Mouse (Mus musculus) brain, embryonic 14.5 days (tissue): Measurements from ENCODE around the gene Pym1. TPM values are rescaled to one million over a fixed set of nuclear protein-coding genes. Genes with fewer than 3 reads are reported as not detected.

ENCODE experiments used
- DNase-seq: peaks from one replicate; pipeline ENCODE4 v3.0.0-alpha.2; 2011; ENCODE audit warnings: low read depth
- CTCF ChIP-seq: fragments of 200-500 bp; IDR thresholded peaks from 2 replicates; pipeline ENCODE4 v1.5.1; 2012; ENCODE audit warnings: inconsistent platforms, mild to moderate bottlenecking, moderate library complexity, borderline replicate concordance; ENCODE audit not compliant: insufficient read depth, insufficient read length; ENCODE audit errors: extremely low read depth
- POLR2A ChIP-seq: fragments of 200-500 bp; IDR thresholded peaks from 2 replicates; pipeline ENCODE4 v1.6.1; 2012; ENCODE audit warnings: mild to moderate bottlenecking, inconsistent platforms, borderline replicate concordance; ENCODE audit not compliant: poor library complexity, insufficient read depth, insufficient read length, severe bottlenecking; ENCODE audit errors: extremely low read depth
- polyA plus RNA-seq: library from polyadenylated mRNA; depleted of rRNA; stranded (reverse); fragments of >200 nt; gene quantifications from 2 replicates; pipeline ENCODE4 v1.2.3, GENCODE M21; 2012

The Pym1 gene
- polyA plus RNA-seq, 1 experiment, result 58.2 TPM

DNA sequence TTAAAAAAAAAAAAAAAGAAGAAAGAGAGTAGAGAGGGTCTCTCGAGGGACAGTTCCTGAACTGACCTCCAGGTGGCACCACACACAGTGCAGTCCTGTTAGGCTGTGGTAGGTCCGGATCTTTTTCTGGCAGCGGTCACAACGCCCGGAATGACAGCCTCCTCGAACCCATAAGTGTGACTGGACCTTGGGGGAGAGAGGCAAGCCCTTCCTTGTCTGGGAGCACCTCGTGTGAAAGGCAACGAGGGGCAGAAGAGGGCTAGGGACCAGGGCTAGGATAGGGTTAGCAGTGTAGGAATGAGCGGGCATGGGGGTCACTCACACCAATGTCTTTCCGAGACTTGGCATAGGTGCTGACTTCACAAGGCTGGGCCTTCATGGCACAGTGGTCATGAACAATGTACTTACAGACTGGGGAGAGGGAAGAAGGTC, 16.7 kb upstream of the Pym1 start:
- peak; percentile 71 for DNase-seq
- TF ChIP-seq CTCF (peak; percentile 83), POLR2A (no peak)

DNA sequence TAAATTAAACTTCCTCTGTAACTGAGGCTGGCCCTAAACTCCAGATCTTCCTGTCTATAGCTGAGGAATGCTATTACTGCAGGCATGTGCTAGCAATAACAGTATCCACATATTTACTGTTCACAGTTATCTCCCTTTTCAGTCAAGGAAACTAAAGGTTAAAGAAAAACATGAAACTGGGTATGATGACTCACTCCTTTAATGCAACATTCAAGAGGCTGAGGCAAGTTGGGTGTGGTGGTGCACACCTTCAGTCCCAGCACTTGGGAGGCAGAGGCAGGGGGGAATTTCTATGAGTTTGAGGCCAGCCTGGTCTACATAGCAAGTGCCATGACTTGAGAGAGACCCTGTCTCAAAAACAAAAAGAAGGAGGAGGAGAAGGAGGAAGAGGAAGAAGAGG, 15.7 kb upstream of the Pym1 start:
- no peak for TF ChIP-seq POLR2A
- TF ChIP-seq CTCF, result no peak
- no peak for DNase-seq

GRCm38 (mm10) chr10:128737435-128737834, 10.3 kb upstream of the Pym1 start:
- TF ChIP-seq POLR2A, result no peak
- no peak for TF ChIP-seq CTCF
- no peak for DNase-seq

GRCm38 (mm10) chr10:128740296-128740695, 7.4 kb upstream of the Pym1 start:
- DNase-seq, result no peak
- TF ChIP-seq CTCF (no peak), POLR2A (no peak)

- TF ChIP-seq POLR2A (no peak), CTCF (no peak)
- DNase-seq, result no peak
These were observed 5.1 kb upstream of the Pym1 start for GRCm38 (mm10) chr10:128742616-128743015.

GRCm38 (mm10) chr10:128743235-128743634, 4.5 kb upstream of the Pym1 start:
- DNase-seq, result no peak
- TF ChIP-seq POLR2A, result no peak
- no peak for TF ChIP-seq CTCF

- peak; percentile 57 for DNase-seq
- TF ChIP-seq CTCF (no peak), POLR2A (no peak)
These were observed 3.9 kb upstream of the Pym1 start for GRCm38 (mm10) chr10:128743791-128744191.

GRCm38 (mm10) chr10:128744211-128744610, 3.5 kb upstream of the Pym1 start:
- peak; percentile 2 for DNase-seq
- TF ChIP-seq POLR2A (no peak), CTCF (no peak)

DNA sequence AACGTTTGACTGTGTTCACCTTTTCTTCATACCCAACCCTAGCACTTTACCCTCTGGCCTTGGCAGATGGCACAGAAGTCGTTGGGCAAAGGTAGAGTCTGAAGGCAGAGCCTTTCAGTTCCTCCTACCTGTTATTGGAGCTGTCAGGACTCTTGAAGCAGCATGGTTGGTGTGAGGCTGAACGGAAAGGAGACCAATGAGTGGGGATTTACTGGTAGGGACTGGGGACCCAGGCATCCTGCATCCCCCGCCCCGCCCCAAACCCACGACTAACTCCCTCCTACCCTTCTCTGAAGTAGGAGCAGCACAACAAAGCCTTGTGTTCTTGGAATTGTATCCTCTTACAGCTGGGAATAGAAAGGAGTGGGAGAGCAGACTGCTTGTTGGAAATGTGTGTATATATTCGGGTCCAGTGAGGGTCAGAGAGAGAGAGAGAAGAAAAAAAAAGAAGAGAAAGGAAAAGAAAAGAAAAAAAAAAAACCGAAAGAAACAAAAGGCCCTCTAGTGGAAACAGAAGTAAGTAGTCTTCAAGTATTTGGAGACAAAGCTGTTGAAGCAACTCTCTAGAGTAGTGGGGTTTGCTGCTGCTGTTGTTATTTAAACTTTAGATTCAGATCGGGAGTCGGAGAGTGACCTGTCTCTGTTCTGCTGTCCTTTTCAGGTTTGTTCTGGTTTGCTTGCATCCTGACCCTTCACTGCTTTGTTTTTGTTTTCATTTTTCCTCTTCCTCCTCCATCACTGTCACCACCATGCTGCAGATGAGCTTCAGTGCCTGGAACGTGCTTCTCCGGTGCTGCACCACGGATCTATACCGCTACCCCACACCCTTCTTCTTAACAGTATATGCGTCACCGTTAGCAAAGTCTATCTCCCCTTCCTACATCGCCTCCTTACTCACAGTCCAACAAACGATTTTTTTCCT, 2.7 kb upstream of the Pym1 start, which contains the start of gene Dgka:
TSS of gene Dgka (minus strand) at position 176 of the 922 bp plus-strand sequence.
- peak; percentile 8 for DNase-seq
- TF ChIP-seq CTCF, result no peak
- TF ChIP-seq POLR2A, result no peak

- DNase-seq, result no peak
- TF ChIP-seq POLR2A (no peak), CTCF (no peak)
These were observed 1.6 kb upstream of the Pym1 start for GRCm38 (mm10) chr10:128745946-128746613.

GRCm38 (mm10) chr10:128746972-128747645, 580 bp upstream of the Pym1 start:
- TF ChIP-seq POLR2A, result no peak
- no peak for TF ChIP-seq CTCF
- no peak for DNase-seq

- DNase-seq, result peak; percentile 98
- TF ChIP-seq CTCF, result peak; percentile 36; the same call in 1 of the 2 replicates
- peak; percentile 43; the same call in 1 of the 2 replicates for TF ChIP-seq POLR2A
These were observed 669 bp downstream of the Pym1 start for GRCm38 (mm10) chr10:128748252-128748864.
